Mouse (Mus musculus) ES-E14 (cell line): ENCODE measurements around the gene Hist1h1t.

Source experiments
- CHD2 ChIP-seq: IDR thresholded peaks from 2 replicates; pipeline ENCODE4 v1.6.1; 2014; ENCODE audit warnings: mild to moderate bottlenecking, low read depth, low read length, inconsistent platforms
- HCFC1 ChIP-seq: IDR thresholded peaks from 2 replicates; pipeline ENCODE4 v1.6.1; 2012; ENCODE audit warnings: low read length, inconsistent platforms, borderline replicate concordance; ENCODE audit not compliant: insufficient read depth
- MAFK ChIP-seq: IDR thresholded peaks from 2 replicates; pipeline ENCODE4 v1.6.1; 2014; ENCODE audit warnings: mild to moderate bottlenecking, low read depth, low read length, inconsistent platforms; ENCODE audit not compliant: insufficient read depth
- ZC3H11A ChIP-seq: IDR thresholded peaks from 2 replicates; pipeline ENCODE4 v1.6.1; 2012; ENCODE audit warnings: low read depth, mild to moderate bottlenecking, inconsistent platforms, low read length, borderline replicate concordance
- ZNF384 ChIP-seq: IDR thresholded peaks from 2 replicates; pipeline ENCODE4 v1.6.1; 2012; ENCODE audit warnings: low read depth, low read length, inconsistent platforms

- TF ChIP-seq CHD2, result no peak
- no peak for TF ChIP-seq MAFK
- TF ChIP-seq ZC3H11A, result no peak
- no peak for TF ChIP-seq HCFC1
- no peak for TF ChIP-seq ZNF384
Observed at GRCm38 (mm10) chr13:23689459-23689858, 6.2 kb upstream of the Hist1h1t start.
